Mouse (Mus musculus) forebrain, embryonic 11.5 days (tissue): ENCODE data around the gene Dock3. TPM values are rescaled to one million over a fixed set of nuclear protein-coding genes. Genes with fewer than 3 reads are reported as not detected.

Source experiments
- ATAC-seq: fragments of 200-750 bp; cut with Nextera tagmentation; replicated peaks from 2 replicates; pipeline ENCODE4 v1.8.0; 2017; ENCODE audit warnings: moderate TSS enrichment; ENCODE audit not compliant: low FRiP score
- DNase-seq: peaks from one replicate; pipeline ENCODE4 v3.0.0-alpha.2; 2017; ENCODE audit warnings: low spot score
- H3K27ac ChIP-seq: fragments of 300-500 bp; sonication (generic); 2 replicates; pipeline ENCODE4 v1.5.1; 2014; ENCODE audit warnings: low read depth, low read length
- H3K27me3 ChIP-seq: fragments of 300-500 bp; sonication (generic); 2 replicates; pipeline ENCODE4 v1.6.1; 2014; ENCODE audit warnings: mild to moderate bottlenecking, low read length, mixed read lengths; ENCODE audit not compliant: control insufficient read depth, insufficient read depth
- H3K36me3 ChIP-seq: fragments of 300-500 bp; sonication (generic); 2 replicates; pipeline ENCODE4 v1.6.1; 2014; ENCODE audit warnings: mild to moderate bottlenecking, low read length, moderate library complexity, mixed read lengths; ENCODE audit not compliant: control insufficient read depth, insufficient read depth
- H3K4me1 ChIP-seq: fragments of 300-500 bp; sonication (generic); replicated peaks from 2 replicates; pipeline ENCODE4 v1.6.1; 2014; ENCODE audit warnings: low read length, mixed read lengths; ENCODE audit not compliant: control insufficient read depth, insufficient read depth
- H3K4me2 ChIP-seq: fragments of 300-500 bp; sonication (generic); 2 replicates; pipeline ENCODE4 v1.6.1; 2014; ENCODE audit warnings: low read depth, mild to moderate bottlenecking, low read length, moderate library complexity, mixed read lengths; ENCODE audit not compliant: severe bottlenecking
- H3K4me3 ChIP-seq: fragments of 300-500 bp; sonication (generic); 2 replicates; pipeline ENCODE4 v1.5.1; 2014; ENCODE audit warnings: low read depth, low read length
- H3K9ac ChIP-seq: fragments of 300-500 bp; sonication (generic); 2 replicates; pipeline ENCODE4 v1.6.1; 2014; ENCODE audit warnings: low read length
- H3K9me3 ChIP-seq: fragments of 300-500 bp; sonication (generic); 2 replicates; pipeline ENCODE4 v1.6.1; 2016; ENCODE audit warnings: low read length, mixed read lengths; ENCODE audit not compliant: control insufficient read depth
- WGBS: fragments of 180-500 bp; shearing (Covaris S2); extraction: QIAGEN DNeasy Blood & Tissue Kit; methylation state at CpG from one replicate; pipeline ENCODE4 v1.1.7; 2014; 5-methylcytosine and 5-hydroxymethylcytosine counted together
- microRNA-seq: library from miRNA; unstranded; fragments of <30 nt; microRNA quantifications from one replicate; pipeline ENCODE4, GENCODE M21; 2016; ENCODE audit not compliant: insufficient number of aligned reads
- polyA plus RNA-seq: library from polyadenylated mRNA; unstranded; fragments of >200 nt; fragmentation: Nextera tagmentation; extraction: Ambion mirVana; gene quantifications from 2 replicates; pipeline ENCODE4 v1.2.1, GENCODE M21; 2014

Dock3 gene
- polyA plus RNA-seq, 1 experiment from 2014 or later, result 12.1 TPM

- Histone ChIP-seq H3K36me3 (peaks cover 6% of the 10 kb centered on the region), H3K27me3 (no peaks in the 10 kb centered on the region), H3K4me3 (no peak overlapping the region), H3K9me3 (no peaks in the 10 kb centered on the region), H3K27ac (no peak overlapping the region), H3K9ac (no peak overlapping the region), H3K4me1 (peaks cover 12% of the 10 kb centered on the region), H3K4me2 (no peak overlapping the region)
- 58% methylated on average over 4 of the region's 4 CpGs for WGBS
- DNase-seq (no peak), ATAC-seq (no peak)
Measured at GRCm38 (mm10) chr9:106879471-106879870, 352.2 kb downstream of the Dock3 start.

GRCm38 (mm10) chr9:106876666-106877065 is 355.0 kb downstream of the Dock3 start:
- DNase-seq, result no peak
- Histone ChIP-seq H3K9ac (no peak overlapping the region), H3K4me3 (no peak overlapping the region), H3K4me1 (no peaks in the 10 kb centered on the region), H3K4me2 (no peak overlapping the region), H3K9me3 (no peaks in the 10 kb centered on the region), H3K27me3 (no peaks in the 10 kb centered on the region), H3K36me3 (peaks cover 8% of the 10 kb centered on the region), H3K27ac (no peak overlapping the region)
- 96% methylated on average over 3 of the region's 3 CpGs for WGBS
- no peak for ATAC-seq

GRCm38 (mm10) chr9:106874216-106874615 is 357.5 kb downstream of the Dock3 start:
- no peak for DNase-seq
- Histone ChIP-seq H3K27me3 (no peaks in the 10 kb centered on the region), H3K4me1 (no peaks in the 10 kb centered on the region), H3K9ac (no peak overlapping the region), H3K4me2 (no peak overlapping the region), H3K27ac (no peak overlapping the region), H3K36me3 (peaks cover 4% of the 10 kb centered on the region), H3K4me3 (no peak overlapping the region), H3K9me3 (no peaks in the 10 kb centered on the region)
- 79% methylated on average over 5 of the region's 5 CpGs for WGBS
- no peak for ATAC-seq

- H3K27me3 ChIP-seq, result no peaks in the 10 kb centered on the region
- H3K9ac ChIP-seq, result no peak overlapping the region
- no peak overlapping the region for H3K4me2 ChIP-seq
- DNase-seq (no peak), ATAC-seq (no peak)
- no peaks in the 10 kb centered on the region for H3K9me3 ChIP-seq
- H3K4me1 ChIP-seq, result no peaks in the 10 kb centered on the region
- H3K36me3 ChIP-seq, result peaks cover 11% of the 10 kb centered on the region
- WGBS, result 89% methylated on average over 11 of the region's 11 CpGs
- no peak overlapping the region for H3K27ac ChIP-seq
- no peak overlapping the region for H3K4me3 ChIP-seq
Measured at GRCm38 (mm10) chr9:106858036-106858435, 373.7 kb downstream of the Dock3 start.

GRCm38 (mm10) chr9:106856664-106857063 is 375.0 kb downstream of the Dock3 start:
- Histone ChIP-seq H3K9ac (no peak overlapping the region), H3K36me3 (peaks cover 11% of the 10 kb centered on the region), H3K27me3 (no peaks in the 10 kb centered on the region), H3K9me3 (no peaks in the 10 kb centered on the region), H3K4me2 (no peak overlapping the region), H3K4me3 (no peak overlapping the region), H3K4me1 (no peaks in the 10 kb centered on the region), H3K27ac (no peak overlapping the region)
- no peak for ATAC-seq
- WGBS, result 85% methylated on average over 3 of the region's 3 CpGs
- DNase-seq, result no peak

Small RNA genes within 50 kb of the gene (microRNA-seq; reads per million reads assigned to microRNA genes)
- gene Gm22238, result not detected

Other genes starting within 250 kb of the Dock3 start
- 3.2 and 4.9 TPM in 2 replicates for gene Mapkapk3, start 58.0 kb upstream of the Dock3 start, polyA plus RNA-seq
- 6.5 and 7.4 TPM in 2 replicates for gene Cish, start 64.1 kb upstream of the Dock3 start, polyA plus RNA-seq
- 11.2 and 13.8 TPM in 2 replicates for gene Hemk1, start 106.4 kb upstream of the Dock3 start, polyA plus RNA-seq
- gene 6430571L13Rik, start 108.7 kb upstream of the Dock3 start, polyA plus RNA-seq, result 1.3 and 1.6 TPM in 2 replicates
- gene Cacna2d2, start 167.7 kb upstream of the Dock3 start, polyA plus RNA-seq, result 1.8 and 2.8 TPM in 2 replicates